Mouse (Mus musculus): Measurements from ENCODE around the gene Samd15. TPM values are rescaled to one million over a fixed set of nuclear protein-coding genes. Genes with fewer than 3 reads are reported as not detected.

Samd15 gene
- total and polyA plus RNA-seq, 3 experiments, result 0.62 to 24.0 TPM; not detected in 1

- Histone ChIP-seq H3K9ac (ENCODE audit: control insufficient read depth, low read depth, low read length, poor library complexity, severe bottlenecking) (no peak overlapping the region), H3K9me3 (replicated peaks; ENCODE audit: insufficient read depth, low read length) (no peaks in the 10 kb centered on the region), H3K4me3 (ENCODE audit: control insufficient read depth in 1 of 2, insufficient read depth in 1 of 2, low read depth in 2 of 2, low read length in 2 of 2) (no peak overlapping the region), H3K4me1 (ENCODE audit: control insufficient read depth in 1 of 2, insufficient read depth in 2 of 2, low read length in 2 of 2) (peaks cover 10 to 26% of the 10 kb centered on the region in 2 experiments), H3K36me3 (ENCODE audit: control insufficient read depth in 1 of 2, insufficient read depth in 2 of 2, low read length in 2 of 2) (peaks cover 0 to 29% of the 10 kb centered on the region in 2 experiments; a peak in 2 of 4 replicates), H3K79me2 (ENCODE audit: control insufficient read depth, insufficient read depth, low read length, poor library complexity) (peaks cover 17% of the 10 kb centered on the region), H3K27me3 (ENCODE audit: control insufficient read depth in 1 of 2, insufficient read depth in 2 of 2, low read length in 2 of 2) (no peaks in the 10 kb centered on the region), H3K27ac (ENCODE audit: control insufficient read depth, low read depth, low read length) (no peak overlapping the region)
- no peak for DNase-seq (ENCODE audit: low read depth, low spot score)
- TF ChIP-seq POLR2AphosphoS5 (IDR thresholded peaks at IDR 0.05; ENCODE audit: borderline replicate concordance, low read depth, low read length), result no peak
- 0 out of 2 replicates have a peak, but pooled peaks have one; percentile 41 for TF ChIP-seq ZNF384 (IDR thresholded peaks at IDR 0.05; ENCODE audit: low read depth, low read length)
- no peak for TF ChIP-seq RCOR1 (IDR thresholded peaks at IDR 0.05; ENCODE audit: low read depth, low read length)
- TF ChIP-seq MAZ (IDR thresholded peaks at IDR 0.05; ENCODE audit: low read depth, low read length), result no peak
- no peak for TF ChIP-seq MEF2A (IDR thresholded peaks at IDR 0.05; ENCODE audit: extremely low read depth, insufficient replicate concordance, low read depth, low read length, poor library complexity, severe bottlenecking)
- no peak for TF ChIP-seq NELFE (IDR thresholded peaks at IDR 0.05; ENCODE audit: low read depth, low read length)
Measured at GRCm38 (mm10) chr12:87196310-87196709, 3.2 kb upstream of the Samd15 start.

- Histone ChIP-seq H3K79me2 (ENCODE audit: control insufficient read depth, insufficient read depth, low read length, poor library complexity) (peaks cover 15% of the 10 kb centered on the region), H3K9ac (ENCODE audit: control insufficient read depth, low read depth, low read length, poor library complexity, severe bottlenecking) (peak overlapping the region; percentile 94), H3K9me3 (replicated peaks; ENCODE audit: insufficient read depth, low read length) (no peaks in the 10 kb centered on the region), H3K27me3 (ENCODE audit: control insufficient read depth in 1 of 2, insufficient read depth in 2 of 2, low read length in 2 of 2) (no peaks in the 10 kb centered on the region), H3K27ac (ENCODE audit: control insufficient read depth, low read depth, low read length) (no peak overlapping the region), H3K4me3 (ENCODE audit: control insufficient read depth in 1 of 2, insufficient read depth in 1 of 2, low read depth in 2 of 2, low read length in 2 of 2) (peak overlapping the region; percentile 73 to 94), H3K36me3 (ENCODE audit: control insufficient read depth in 1 of 2, insufficient read depth in 2 of 2, low read length in 2 of 2) (peaks cover 0 to 19% of the 10 kb centered on the region in 2 experiments; a peak in 2 of 4 replicates), H3K4me1 (ENCODE audit: control insufficient read depth in 1 of 2, insufficient read depth in 2 of 2, low read length in 2 of 2) (peaks cover 7 to 11% of the 10 kb centered on the region in 2 experiments)
- no peak for DNase-seq (ENCODE audit: low read depth, low spot score)
- TF ChIP-seq SMC3 (IDR thresholded peaks at IDR 0.05; ENCODE audit: low read depth, low read length) (no peak), ZC3H11A (IDR thresholded peaks at IDR 0.05; ENCODE audit: low read depth, low read length) (no peak), ZKSCAN1 (IDR thresholded peaks at IDR 0.05; ENCODE audit: low read depth, low read length) (no peak), USF2 (IDR thresholded peaks at IDR 0.05; ENCODE audit: borderline replicate concordance in 1 of 2, insufficient read depth in 1 of 2, low read depth in 1 of 2, low read length in 2 of 2) (no peak), ZNF384 (IDR thresholded peaks at IDR 0.05; ENCODE audit: low read depth, low read length) (no peak), CHD1 (IDR thresholded peaks at IDR 0.05; ENCODE audit: low read depth, low read length) (no peak), MYB (IDR thresholded peaks at IDR 0.05; ENCODE audit: low read depth, low read length) (no peak), HCFC1 (IDR thresholded peaks at IDR 0.05; ENCODE audit: low read depth, low read length) (no peak), USF1 (IDR thresholded peaks at IDR 0.05; ENCODE audit: low read depth, low read length) (no peak), TBP (IDR thresholded peaks at IDR 0.05; ENCODE audit: low read depth, low read length) (no peak), TAL1 (IDR thresholded peaks at IDR 0.05; ENCODE audit: low read length) (no peak), ZMIZ1 (IDR thresholded peaks at IDR 0.05; ENCODE audit: low read depth, low read length) (no peak), UBTF (IDR thresholded peaks at IDR 0.05; ENCODE audit: borderline replicate concordance, insufficient read depth, low read depth, low read length) (no peak), SIN3A (IDR thresholded peaks at IDR 0.05; ENCODE audit: low read length) (no peak), BHLHE40 (IDR thresholded peaks at IDR 0.05; ENCODE audit: borderline replicate concordance, low read depth, low read length) (no peak), CHD2 (IDR thresholded peaks at IDR 0.05; ENCODE audit: low read length) (no peak)
Measured at GRCm38 (mm10) chr12:87198792-87199191, 731 bp upstream of the Samd15 start.

Data from MEL (cell line).